Mouse (Mus musculus) brain, adult 2 months (tissue): ENCODE results near the gene Olfr355.

Experiments
- DNase-seq: peaks from one replicate; pipeline ENCODE4 v3.0.0; 2011; ENCODE audit warnings: low read depth, low spot score

The Olfr355 gene

GRCm38 (mm10) chr2:36928797-36929196, at the start of gene Olfr355:
Gene Olfr355 (minus strand): TSS chr2:36928897.
- DNase-seq, result no peak

DNA sequence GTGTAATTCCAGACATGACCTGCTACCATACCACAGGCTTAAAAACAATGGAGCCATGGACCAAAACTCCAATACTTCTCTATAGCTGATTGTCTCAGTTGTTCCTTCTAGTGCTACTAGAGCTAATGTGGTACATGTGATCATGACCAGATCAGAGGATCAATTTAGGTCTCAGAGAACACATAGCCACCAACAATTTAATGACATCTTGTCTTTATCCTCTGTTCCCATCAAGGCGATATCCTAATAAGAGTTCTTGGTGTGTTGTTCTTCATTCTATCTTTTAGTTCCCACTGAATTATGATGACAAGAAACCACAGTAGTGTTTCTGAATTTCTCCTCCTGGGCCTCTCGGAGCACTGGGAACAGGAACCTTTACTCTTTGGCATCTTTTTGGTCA, 8.1 kb upstream of the Olfr355 start, which contains the start of gene Olfr356:
Gene Olfr356, plus strand, starts transcription at position 301 of the 400 bp plus-strand sequence.
- no peak for DNase-seq

- DNase-seq, result no peak
These were observed 23.3 kb downstream of the Olfr355 start, which contains the start of gene Olfr354 for GRCm38 (mm10) chr2:36905380-36905779. Gene Olfr354 (plus strand): TSS chr2:36905680.

DNA sequence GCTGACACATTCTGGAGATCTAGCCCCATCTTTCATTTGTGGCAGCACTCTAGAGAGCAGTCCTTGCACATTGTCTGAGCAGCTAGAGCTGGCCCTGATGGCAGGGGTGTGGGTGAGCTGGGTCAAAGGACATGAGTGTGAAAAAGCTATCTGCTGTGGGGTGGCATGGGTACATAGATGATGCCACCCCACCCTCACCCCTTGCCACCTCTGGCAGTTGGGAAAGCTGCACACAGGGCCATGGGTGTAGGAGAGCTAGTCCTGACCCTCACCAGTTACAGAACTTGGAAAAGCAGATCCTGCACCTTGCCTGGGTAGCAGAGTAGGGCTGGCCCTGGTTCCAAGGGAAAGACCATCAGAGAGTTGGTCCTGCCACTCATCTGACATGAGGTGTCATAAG, 31.6 kb downstream of the Olfr355 start:
- DNase-seq, result no peak

GRCm38 (mm10) chr2:36892836-36893235, 35.9 kb downstream of the Olfr355 start, which contains the start of gene Olfr353:
Gene Olfr353 (minus strand): TSS chr2:36892936.
- DNase-seq, result no peak
